8 mouse cellular contexts compared by ENCODE assay signal in the genomic region with DNA sequence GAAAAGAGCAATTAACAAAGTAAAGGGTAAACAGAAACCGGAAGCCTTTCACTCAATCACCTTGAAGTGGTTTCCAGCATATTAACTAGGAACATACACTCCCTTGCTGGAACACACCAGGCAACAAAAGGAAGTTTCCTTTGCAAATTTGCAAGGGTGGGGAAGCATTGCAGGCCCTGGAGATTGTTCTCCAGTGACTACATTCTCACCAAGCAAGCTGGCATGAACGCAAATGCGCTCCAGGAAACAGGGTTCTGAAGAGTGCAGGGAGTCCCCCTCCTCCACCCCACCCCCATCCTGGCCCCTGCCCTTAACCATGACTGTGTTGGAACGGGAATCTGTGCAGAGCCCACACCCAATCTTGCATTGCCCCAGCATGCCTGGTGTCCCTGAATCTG. TPM values are rescaled to one million over a fixed set of nuclear protein-coding genes. Genes with fewer than 3 reads are reported as not detected.
DNase-seq lines count a peak whose midpoint lies in the region; ATAC-seq and TF ChIP-seq lines count a peak whose summit lies in the region.

No protein-coding gene starts in this region.

- H3K4me2 ChIP-seq in kidney, postnatal 0 days (ENCODE audit: low read length) = peak overlapping the region; percentile 37
- H3K4me2 ChIP-seq in intestine, embryonic 15.5 days (replicated peaks) = peak overlapping the region; percentile 35
- peak overlapping the region; percentile 36 for H3K4me2 ChIP-seq in neural tube, embryonic 15.5 days

- TF ChIP-seq CTCF in kidney, postnatal 0 days (IDR thresholded peaks at IDR 0.05; ENCODE audit: low read depth) = no peak
- no peak for TF ChIP-seq CTCF in kidney, adult 2 months (conservative IDR thresholded peaks at IDR 0.05; ENCODE audit: insufficient read depth, insufficient read length, low read depth, low read length)

- H3K27ac ChIP-seq in kidney, postnatal 0 days = peak overlapping the region; percentile 54; the same call in 1 of the 2 replicates
- H3K27ac ChIP-seq in kidney, adult 2 months (ENCODE audit: insufficient read depth, low read depth, low read length) = no peak overlapping the region
- 0 out of 2 replicates have a peak overlapping the region, but pooled peaks have one; percentile 14 for H3K27ac ChIP-seq in intestine, embryonic 15.5 days
- H3K27ac ChIP-seq in neural tube, embryonic 15.5 days (replicated peaks) = no peak overlapping the region; the same call in 1 of the 2 replicates

- H3K9me3 ChIP-seq in kidney, postnatal 0 days (replicated peaks; ENCODE audit: low read length) = no peaks in the 10 kb centered on the region
- no peaks in the 10 kb centered on the region for H3K9me3 ChIP-seq in intestine, embryonic 15.5 days
- H3K9me3 ChIP-seq in neural tube, embryonic 15.5 days (replicated peaks) = no peaks in the 10 kb centered on the region

- no peak for ATAC-seq in kidney, postnatal 0 days (replicated peaks; ENCODE audit: low FRiP score, low read depth)
- ATAC-seq in intestine, embryonic 15.5 days = peak; percentile 42
- no peak for ATAC-seq in neural tube, embryonic 15.5 days (ENCODE audit: low FRiP score)

- WGBS in kidney, postnatal 0 days = 16% methylated on average over 4 of the region's 4 CpGs
- 29% methylated on average over 4 of the region's 4 CpGs for WGBS in kidney, adult 2 months
- 17% methylated on average over 4 of the region's 4 CpGs for WGBS in intestine, embryonic 15.5 days
- WGBS in neural tube, embryonic 15.5 days = 20% methylated on average over 4 of the region's 4 CpGs

- TF ChIP-seq POLR2A in kidney, adult 2 months (IDR thresholded peaks at IDR 0.05; ENCODE audit: low read depth, low read length) = no peak

- H3K36me3 ChIP-seq in kidney, postnatal 0 days (ENCODE audit: insufficient read depth, low read length) = no peaks in the 10 kb centered on the region
- no peaks in the 10 kb centered on the region for H3K36me3 ChIP-seq in kidney, adult 2 months (ENCODE audit: control insufficient read depth, insufficient read depth, low read length)
- no peaks in the 10 kb centered on the region for H3K36me3 ChIP-seq in intestine, embryonic 15.5 days
- H3K36me3 ChIP-seq in neural tube, embryonic 15.5 days = no peaks in the 10 kb centered on the region

- H3K27me3 ChIP-seq in kidney, postnatal 0 days (ENCODE audit: insufficient read depth, low read length) = no peaks in the 10 kb centered on the region
- no peaks in the 10 kb centered on the region for H3K27me3 ChIP-seq in kidney, adult 2 months (replicated peaks; ENCODE audit: control insufficient read depth, insufficient read depth, low read length)
- H3K27me3 ChIP-seq in intestine, embryonic 15.5 days (replicated peaks) = no peaks in the 10 kb centered on the region
- H3K27me3 ChIP-seq in neural tube, embryonic 15.5 days (replicated peaks) = no peaks in the 10 kb centered on the region

- no peak overlapping the region for H3K4me3 ChIP-seq in kidney, postnatal 0 days (replicated peaks; ENCODE audit: low read depth, low read length)
- H3K4me3 ChIP-seq in kidney, adult 2 months (ENCODE audit: insufficient read depth, low read depth, low read length) = no peak overlapping the region
- H3K4me3 ChIP-seq in intestine, embryonic 15.5 days (replicated peaks) = no peak overlapping the region
- H3K4me3 ChIP-seq in neural tube, embryonic 15.5 days (replicated peaks) = no peak overlapping the region

- H3K4me1 ChIP-seq in kidney, postnatal 0 days (replicated peaks; ENCODE audit: insufficient read depth, low read length) = peaks cover 15% of the 10 kb centered on the region
- peaks cover 3% of the 10 kb centered on the region; the same call in 1 of the 2 replicates for H3K4me1 ChIP-seq in kidney, adult 2 months (ENCODE audit: control insufficient read depth, insufficient read depth, low read length)
- H3K4me1 ChIP-seq in intestine, embryonic 15.5 days (replicated peaks) = peaks cover 17% of the 10 kb centered on the region
- peaks cover 7% of the 10 kb centered on the region; the same call in 1 of the 2 replicates for H3K4me1 ChIP-seq in neural tube, embryonic 15.5 days

- peak overlapping the region; percentile 44; the same call in 1 of the 2 replicates for H3K9ac ChIP-seq in kidney, postnatal 0 days (ENCODE audit: low read depth, low read length)
- no peak overlapping the region for H3K9ac ChIP-seq in intestine, embryonic 15.5 days
- no peak overlapping the region for H3K9ac ChIP-seq in neural tube, embryonic 15.5 days (replicated peaks)

- no peak for DNase-seq in kidney, postnatal 0 days (ENCODE audit: low spot score)
- DNase-seq in kidney, adult 2 months = no peak
- peak; percentile 31 for DNase-seq in heart, adult 8-10 months (ENCODE audit: low spot score)
- DNase-seq in thymus, postnatal 10 days (ENCODE audit: low spot score in 2 of 2) = no peak
- DNase-seq in frontal cortex, postnatal 25 days (ENCODE audit: low spot score in 2 of 2) = no peak
- no peak for DNase-seq in B cell, adult 2 months

RNA-seq across cellular contexts. Expression of a gene that starts 36.3 kb away (rescaled TPM):
- 446 and 479 TPM in 2 replicates for polyA plus RNA-seq in kidney, postnatal 0 days (2015; fragmentation: Nextera tagmentation; extraction: Ambion mirVana)
- 256 and 291 TPM in 2 replicates for polyA plus RNA-seq in kidney, adult 2 months (2012; rRNA removed)
- total RNA-seq in heart, adult 8-10 months (2022) = 100 to 1,000 TPM; 393 to 413 (median 400) TPM
- 249 and 294 TPM in 2 replicates for polyA plus RNA-seq in intestine, embryonic 15.5 days (2015; fragmentation: Nextera tagmentation; extraction: Ambion mirVana)
- 197 and 217 TPM in 2 replicates for polyA plus RNA-seq in neural tube, embryonic 15.5 days (2015; fragmentation: Nextera tagmentation; extraction: Ambion mirVana)

Comparison
In these comparisons a context has a peak if more than half of its experiments do, and no peak if none do; other contexts are left out.
1. H3K27ac ChIP-seq: peak in kidney, postnatal 0 days (single experiment) and intestine, embryonic 15.5 days (single experiment); none in kidney, adult 2 months (single experiment) and neural tube, embryonic 15.5 days (single experiment).
2. Peak in every context shown above with its lines, with median percentiles within 50 percentile points of each other: H3K4me2 ChIP-seq.